ENCODE assay signal across 8 mouse cellular contexts in the genomic region with DNA sequence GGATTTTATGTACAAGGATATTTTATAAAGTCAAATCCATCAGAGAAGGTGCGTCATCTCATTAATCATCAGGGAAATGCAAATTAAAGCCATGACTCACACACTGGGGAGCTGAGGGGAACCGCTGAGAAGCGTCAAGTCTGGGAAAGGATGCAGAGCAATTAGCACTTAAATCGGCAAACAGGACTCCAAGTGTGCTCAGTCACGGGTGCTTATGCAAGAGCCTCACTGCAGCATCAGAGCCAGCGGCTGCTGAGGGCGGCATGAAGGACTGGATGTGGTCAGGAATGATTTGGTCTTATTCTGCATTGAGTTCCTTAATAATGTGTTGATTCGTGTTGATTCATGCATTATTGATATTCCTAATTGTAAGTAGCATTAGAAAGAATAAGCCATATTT.
DNase-seq lines count a peak whose midpoint lies in the region; ATAC-seq and TF ChIP-seq lines count a peak whose summit lies in the region.

No protein-coding gene starts in this region.

- no peak overlapping the region for H3K4me3 ChIP-seq in kidney, postnatal 0 days (replicated peaks; ENCODE audit: low read depth, low read length)
- no peak overlapping the region for H3K4me3 ChIP-seq in kidney, embryonic 16.5 days (ENCODE audit: low read length)
- no peak overlapping the region for H3K4me3 ChIP-seq in midbrain, embryonic 15.5 days

- ATAC-seq in kidney, postnatal 0 days (replicated peaks; ENCODE audit: low FRiP score, low read depth) = no peak
- no peak for ATAC-seq in kidney, embryonic 16.5 days (ENCODE audit: low FRiP score, low TSS enrichment)
- ATAC-seq in frontal cortex, adult (ENCODE audit: low TSS enrichment) = peak; percentile 91
- ATAC-seq in midbrain, embryonic 15.5 days (replicated peaks) = peak; percentile 57

- peak; percentile 11 for DNase-seq in kidney, postnatal 0 days (ENCODE audit: low spot score)
- peak; percentile 74 to 80 for DNase-seq in cerebellum, adult 18-20 months
- peak; percentile 55 for DNase-seq in layer of hippocampus, postnatal 36 days
- no peak for DNase-seq in testis, postnatal 10 days (ENCODE audit: low spot score)
- DNase-seq in ovary, postnatal 10 days (ENCODE audit: low spot score) = no peak

- H3K4me2 ChIP-seq in kidney, postnatal 0 days (ENCODE audit: low read length) = no peak overlapping the region
- no peak overlapping the region for H3K4me2 ChIP-seq in kidney, embryonic 16.5 days (replicated peaks; ENCODE audit: low read depth, low read length)
- H3K4me2 ChIP-seq in midbrain, embryonic 15.5 days = peak overlapping the region; percentile 40

- no peaks in the 10 kb centered on the region for H3K27me3 ChIP-seq in kidney, postnatal 0 days (ENCODE audit: insufficient read depth, low read length)
- no peaks in the 10 kb centered on the region for H3K27me3 ChIP-seq in kidney, embryonic 16.5 days (ENCODE audit: insufficient read depth, low read length)
- H3K27me3 ChIP-seq in midbrain, embryonic 15.5 days (replicated peaks) = no peaks in the 10 kb centered on the region

- H3K27ac ChIP-seq in kidney, postnatal 0 days = no peak overlapping the region
- H3K27ac ChIP-seq in kidney, embryonic 16.5 days (ENCODE audit: low read length) = no peak overlapping the region
- peak overlapping the region; percentile 85 for H3K27ac ChIP-seq in midbrain, embryonic 15.5 days

- no peak overlapping the region for H3K9ac ChIP-seq in kidney, postnatal 0 days (ENCODE audit: low read depth, low read length)
- H3K9ac ChIP-seq in kidney, embryonic 16.5 days (replicated peaks; ENCODE audit: low read length) = no peak overlapping the region
- 0 out of 2 replicates have a peak overlapping the region, but pooled peaks have one; percentile 19 for H3K9ac ChIP-seq in midbrain, embryonic 15.5 days

- 0 out of 2 replicates have a peak, but pooled peaks cover 4% of the 10 kb centered on the region for H3K4me1 ChIP-seq in kidney, postnatal 0 days (replicated peaks; ENCODE audit: insufficient read depth, low read length)
- H3K4me1 ChIP-seq in kidney, embryonic 16.5 days (ENCODE audit: insufficient read depth, low read length) = peaks cover 6% of the 10 kb centered on the region; the same call in 1 of the 2 replicates
- H3K4me1 ChIP-seq in midbrain, embryonic 15.5 days = peaks cover 41% of the 10 kb centered on the region

- peaks cover 14% of the 10 kb centered on the region; the same call in 1 of the 2 replicates for H3K36me3 ChIP-seq in kidney, postnatal 0 days (ENCODE audit: insufficient read depth, low read length)
- H3K36me3 ChIP-seq in kidney, embryonic 16.5 days (ENCODE audit: insufficient read depth, low read length) = peaks cover 22% of the 10 kb centered on the region
- H3K36me3 ChIP-seq in midbrain, embryonic 15.5 days (replicated peaks) = no peaks in the 10 kb centered on the region; the same call in 1 of the 2 replicates

- no peak for TF ChIP-seq CTCF in kidney, postnatal 0 days (IDR thresholded peaks at IDR 0.05; ENCODE audit: low read depth)

- 35% methylated on average over 8 of the region's 8 CpGs for WGBS in kidney, postnatal 0 days
- 31% methylated on average over 8 of the region's 8 CpGs for whole genome bisulfite sequencing in kidney, embryonic 16.5 days
- 4% methylated on average over 8 of the region's 8 CpGs for WGBS in midbrain, embryonic 15.5 days

- no peaks in the 10 kb centered on the region for H3K9me3 ChIP-seq in kidney, postnatal 0 days (replicated peaks; ENCODE audit: low read length)
- no peaks in the 10 kb centered on the region for H3K9me3 ChIP-seq in kidney, embryonic 16.5 days (ENCODE audit: low read length)
- H3K9me3 ChIP-seq in midbrain, embryonic 15.5 days = no peaks in the 10 kb centered on the region

Comparison
In these comparisons a context has a peak if more than half of its experiments do, and no peak if none do; other contexts are left out.
1. ATAC-seq: peak in frontal cortex, adult (single experiment) and midbrain, embryonic 15.5 days (single experiment); none in kidney, postnatal 0 days (single experiment) and kidney, embryonic 16.5 days (single experiment).
2. DNase-seq: peak in kidney, postnatal 0 days (single experiment), cerebellum, adult 18-20 months (2 of 2) and layer of hippocampus, postnatal 36 days (2 of 2); none in testis, postnatal 10 days (single experiment) and ovary, postnatal 10 days (single experiment).